Mouse (Mus musculus) midbrain, embryonic 16.5 days (tissue): ENCODE measurements around the gene Msh4. TPM values are rescaled to one million over a fixed set of nuclear protein-coding genes. Genes with fewer than 3 reads are reported as not detected.

Experiments used
- ATAC-seq: fragments of 200-750 bp; cut with Nextera tagmentation; 2 replicates; pipeline ENCODE4 v1.8.0; 2017; ENCODE audit warnings: moderate TSS enrichment
- H3K27ac ChIP-seq: fragments of 300-500 bp; sonication (generic); 2 replicates; pipeline ENCODE4 v1.5.1; 2014; ENCODE audit warnings: mild to moderate bottlenecking, low read length, mixed read lengths
- H3K27me3 ChIP-seq: fragments of 300-500 bp; sonication (generic); 2 replicates; pipeline ENCODE4 v1.6.1; 2014; ENCODE audit warnings: low read depth, low read length, mixed read lengths; ENCODE audit not compliant: control insufficient read depth, insufficient read depth
- H3K36me3 ChIP-seq: fragments of 300-500 bp; sonication (generic); 2 replicates; pipeline ENCODE4 v1.6.1; 2014; ENCODE audit warnings: mild to moderate bottlenecking, low read length, moderate library complexity, mixed read lengths; ENCODE audit not compliant: control insufficient read depth, insufficient read depth
- H3K4me1 ChIP-seq: fragments of 300-500 bp; sonication (generic); 2 replicates; pipeline ENCODE4 v1.6.1; 2014; ENCODE audit warnings: mild to moderate bottlenecking, low read length, mixed read lengths; ENCODE audit not compliant: control insufficient read depth, insufficient read depth
- H3K4me2 ChIP-seq: fragments of 300-500 bp; sonication (generic); 2 replicates; pipeline ENCODE4 v1.6.1; 2014; ENCODE audit warnings: mild to moderate bottlenecking, low read length, mixed read lengths
- H3K4me3 ChIP-seq: fragments of 300-500 bp; sonication (generic); 2 replicates; pipeline ENCODE4 v1.5.1; 2014; ENCODE audit warnings: low read depth, mild to moderate bottlenecking, low read length, moderate library complexity, mixed read lengths
- H3K9ac ChIP-seq: fragments of 300-500 bp; sonication (generic); 2 replicates; pipeline ENCODE4 v1.6.1; 2014; ENCODE audit warnings: low read depth, low read length, mixed read lengths
- H3K9me3 ChIP-seq: fragments of 300-500 bp; sonication (generic); replicated peaks from 2 replicates; pipeline ENCODE4 v1.6.1; 2014; ENCODE audit warnings: mild to moderate bottlenecking, low read length, mixed read lengths; ENCODE audit not compliant: control insufficient read depth, poor library complexity, severe bottlenecking
- WGBS: fragments of 180-500 bp; shearing (Covaris S2); extraction: QIAGEN DNeasy Blood & Tissue Kit; methylation state at CpG from one replicate; pipeline ENCODE4 v1.1.7; 2014; 5-methylcytosine and 5-hydroxymethylcytosine counted together
- polyA plus RNA-seq: library from polyadenylated mRNA; unstranded; fragments of >200 nt; fragmentation: Nextera tagmentation; extraction: Ambion mirVana; gene quantifications from 2 replicates; pipeline ENCODE4 v1.2.1, GENCODE M21; 2015

Msh4 gene
- 0.15 and 0.32 TPM in 2 replicates for polyA plus RNA-seq

DNA sequence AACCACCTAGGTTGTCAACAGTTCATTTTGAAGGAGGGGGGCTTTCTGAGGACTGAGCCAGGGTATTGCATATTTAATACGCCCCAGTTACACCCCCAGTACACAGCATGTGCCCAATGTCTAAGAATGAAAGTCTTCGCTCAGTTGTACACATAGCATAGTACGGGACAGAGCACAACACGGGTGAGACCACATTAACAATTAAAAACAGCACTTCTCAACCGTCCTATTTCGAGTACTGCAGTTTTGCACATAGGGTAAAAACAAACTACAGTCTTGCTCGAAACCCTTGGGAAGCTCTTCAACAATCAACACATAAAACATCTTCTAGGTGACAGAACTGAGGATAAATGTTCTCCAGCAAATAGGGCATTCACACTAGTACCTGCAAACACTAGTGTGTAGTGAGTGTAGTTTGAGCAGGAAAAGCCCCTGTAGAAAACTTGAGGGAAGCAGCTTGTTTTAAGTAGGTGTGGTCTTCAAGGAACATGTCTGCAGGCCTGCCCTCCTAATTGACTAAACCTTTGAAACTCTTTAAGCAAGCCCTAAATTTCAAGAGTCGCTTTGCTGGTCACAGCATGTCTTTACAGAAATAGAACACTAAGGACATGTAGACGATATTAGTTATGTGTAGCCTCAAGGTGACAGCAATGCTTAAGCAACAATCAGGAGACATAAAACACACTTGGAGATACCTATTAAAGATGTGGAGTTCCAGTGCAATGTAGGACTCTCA, at the start of gene Msh4:
Gene Msh4, minus strand, starts transcription at position 3 of the 736 bp plus-strand sequence.
- 85% methylated on average over 9 of the region's 9 CpGs for WGBS
- no peak within 1 kb of the TSS for H3K4me3 ChIP-seq
- no peak within 1 kb of the TSS for H3K9ac ChIP-seq
- ATAC-seq, result no peak
- H3K9me3 ChIP-seq, result no peaks in the 10 kb centered on the region
- peaks cover 17% of the 10 kb centered on the region for H3K4me1 ChIP-seq
- H3K27ac ChIP-seq, result no peak within 1 kb of the TSS
- H3K4me2 ChIP-seq, result no peak within 1 kb of the TSS
- no peaks in the 10 kb centered on the region for H3K27me3 ChIP-seq
- peaks cover 45% of the 10 kb centered on the region for H3K36me3 ChIP-seq

DNA sequence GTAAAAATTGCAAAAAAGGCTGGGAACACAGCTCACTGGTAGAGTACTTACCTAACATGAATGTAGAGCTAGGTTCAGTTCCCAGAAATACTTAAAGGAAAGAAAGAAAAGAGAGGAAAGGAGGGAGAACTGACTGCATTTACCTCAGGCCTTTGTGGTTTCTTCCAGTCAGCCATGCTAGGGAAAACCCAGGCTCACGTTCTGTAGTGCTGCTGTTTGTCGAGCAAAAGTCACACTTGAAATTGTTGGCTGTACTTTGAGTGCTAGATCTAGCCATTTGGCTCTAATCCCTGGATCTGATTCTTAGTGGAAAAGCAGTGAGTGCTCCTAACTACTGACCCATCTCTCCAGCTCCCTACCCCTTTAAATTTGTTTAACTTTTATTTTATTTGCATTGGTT, 42.2 kb upstream of the Msh4 start:
- Histone ChIP-seq H3K4me2 (no peak overlapping the region), H3K9me3 (no peaks in the 10 kb centered on the region), H3K9ac (no peak overlapping the region), H3K4me1 (0 out of 2 replicates have a peak, but pooled peaks cover under 1% of the 10 kb centered on the region), H3K27me3 (no peaks in the 10 kb centered on the region), H3K36me3 (no peaks in the 10 kb centered on the region), H3K4me3 (no peak overlapping the region), H3K27ac (no peak overlapping the region)
- WGBS, result 78% methylated on average over 2 of the region's 2 CpGs
- ATAC-seq, result no peak

DNA sequence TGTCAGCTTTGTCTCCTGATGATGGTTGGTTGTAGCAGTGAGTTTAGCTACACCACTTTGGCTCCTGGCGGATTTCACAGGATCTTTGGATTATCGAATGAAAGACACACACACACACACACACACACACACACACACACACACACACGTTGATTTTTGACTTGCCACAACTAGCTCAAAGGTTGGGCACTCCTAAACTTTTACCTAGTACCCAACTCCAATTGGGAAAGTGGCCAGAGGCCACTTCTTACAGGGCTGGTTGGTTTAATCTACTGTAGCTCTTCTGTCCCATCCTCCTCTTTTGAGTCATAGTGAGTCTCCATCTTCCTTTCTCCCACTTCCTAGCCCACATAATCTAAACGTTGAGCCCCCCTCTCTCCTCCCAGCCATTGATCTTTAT, 41.3 kb upstream of the Msh4 start:
- Histone ChIP-seq H3K27ac (no peak overlapping the region), H3K4me2 (no peak overlapping the region), H3K9me3 (no peaks in the 10 kb centered on the region), H3K4me1 (peaks cover 5% of the 10 kb centered on the region; the same call in 1 of the 2 replicates), H3K36me3 (no peaks in the 10 kb centered on the region), H3K27me3 (no peaks in the 10 kb centered on the region), H3K4me3 (no peak overlapping the region), H3K9ac (no peak overlapping the region)
- no peak for ATAC-seq
- 70% methylated on average over 4 of the region's 4 CpGs for WGBS

DNA sequence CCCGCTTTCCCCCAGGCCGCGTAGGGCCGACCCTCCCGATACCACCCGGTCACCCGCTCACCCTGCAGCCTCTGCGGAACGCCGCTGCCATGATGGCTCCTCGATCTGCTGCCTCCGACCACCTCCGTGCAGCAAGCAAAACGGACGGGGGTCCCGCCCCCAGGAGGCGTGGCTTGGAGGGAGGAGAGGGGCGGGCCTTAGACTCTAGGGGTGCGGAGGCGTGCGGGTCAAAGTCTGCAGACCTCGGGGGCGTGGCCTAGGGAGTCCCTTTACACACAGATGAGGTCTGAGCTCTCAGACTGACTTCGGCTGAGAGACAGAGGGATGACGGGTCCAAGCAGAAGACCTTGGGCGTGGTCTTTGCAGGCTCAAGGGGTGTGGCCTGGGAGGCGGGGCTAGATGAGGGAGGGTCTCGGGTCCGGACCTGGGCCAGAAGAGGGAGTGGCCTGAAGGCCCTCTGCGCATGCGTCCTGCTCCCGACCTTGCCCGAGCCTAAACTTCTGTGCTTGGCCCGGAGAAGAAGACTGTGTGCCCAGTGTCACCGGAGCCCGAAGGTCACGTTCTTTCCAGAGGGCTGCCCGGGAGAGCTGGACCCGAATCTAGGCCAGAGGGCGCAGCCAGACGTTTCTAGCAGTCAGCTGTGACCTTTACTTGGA, 38.5 kb upstream of the Msh4 start, which contains the start of gene Acadm:
Gene Acadm, minus strand, starts transcription at position 298 of the 656 bp plus-strand sequence.
- WGBS, result under 1% methylated on average over 41 of the region's 41 CpGs
- peak within 1 kb of the TSS; percentile 67 for H3K9ac ChIP-seq
- peaks cover 5% of the 10 kb centered on the region; the same call in 1 of the 2 replicates for H3K4me1 ChIP-seq
- H3K27me3 ChIP-seq, result no peaks in the 10 kb centered on the region
- peak within 1 kb of the TSS; percentile 77 for H3K27ac ChIP-seq
- peak within 1 kb of the TSS; percentile 51 for H3K4me3 ChIP-seq
- peak; percentile 95 for ATAC-seq
- H3K4me2 ChIP-seq, result peak within 1 kb of the TSS; percentile 83
- no peaks in the 10 kb centered on the region for H3K36me3 ChIP-seq
- no peaks in the 10 kb centered on the region for H3K9me3 ChIP-seq

DNA sequence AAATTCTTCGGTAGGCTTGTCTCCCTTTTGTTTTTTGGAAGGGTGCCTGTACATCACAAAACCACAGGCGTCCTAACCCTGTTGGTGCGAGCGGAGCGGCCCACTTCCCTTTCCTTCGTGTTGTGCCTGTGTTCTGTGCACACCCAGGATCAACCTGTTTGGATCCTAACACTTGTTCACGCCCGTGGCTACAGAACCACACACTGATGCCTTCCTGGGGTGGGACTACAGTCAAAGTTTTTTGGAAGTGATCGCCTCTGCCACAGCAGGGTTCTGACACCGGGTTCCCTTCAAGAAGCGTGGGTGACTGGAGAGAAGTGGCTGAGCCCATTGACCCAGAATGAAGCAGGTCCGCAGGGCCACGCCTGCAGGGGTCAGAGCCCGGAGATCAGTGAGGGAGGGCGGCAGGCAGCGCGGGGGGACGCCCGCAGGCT, 38.0 kb upstream of the Msh4 start:
- WGBS, result 0% methylated on average over 19 of the region's 19 CpGs
- H3K36me3 ChIP-seq, result no peaks in the 10 kb centered on the region
- ATAC-seq, result peak; percentile 72
- peak overlapping the region; percentile 51 for H3K4me3 ChIP-seq
- H3K9me3 ChIP-seq, result no peaks in the 10 kb centered on the region
- H3K9ac ChIP-seq, result peak overlapping the region; percentile 67
- peak overlapping the region; percentile 77 for H3K27ac ChIP-seq
- peak overlapping the region; percentile 83 for H3K4me2 ChIP-seq
- H3K4me1 ChIP-seq, result peaks cover 5% of the 10 kb centered on the region; the same call in 1 of the 2 replicates
- no peaks in the 10 kb centered on the region for H3K27me3 ChIP-seq

DNA sequence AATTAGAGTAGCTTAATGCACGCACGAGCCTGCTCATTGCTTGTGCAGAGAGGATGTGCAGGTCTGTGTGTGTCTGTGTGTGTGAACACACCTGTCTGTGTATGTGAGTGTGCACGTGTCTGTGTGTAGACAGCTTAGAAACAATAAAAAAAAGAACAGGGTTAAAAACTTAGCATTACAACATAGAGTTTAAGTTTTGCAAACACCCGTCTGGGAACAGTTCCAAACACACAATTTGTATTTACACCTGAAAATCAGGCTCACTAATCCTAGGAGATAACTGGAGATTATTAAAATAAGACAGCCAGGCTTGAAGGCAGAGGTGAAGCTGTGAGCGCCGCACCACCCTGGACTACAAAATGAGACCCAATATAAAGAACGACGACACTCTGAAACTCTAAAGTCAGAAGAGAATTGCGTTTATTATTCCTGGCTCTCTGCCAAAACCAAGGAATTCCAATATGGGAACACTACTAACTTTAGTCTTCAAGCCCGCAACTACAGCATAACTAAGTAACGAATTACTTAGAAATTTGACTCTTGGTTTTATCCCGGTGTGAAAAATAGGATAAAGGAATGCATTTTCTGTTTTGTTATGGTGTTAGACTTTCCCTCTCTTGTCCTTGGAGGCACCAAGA, 37.2 kb upstream of the Msh4 start:
- H3K9me3 ChIP-seq, result no peaks in the 10 kb centered on the region
- peak overlapping the region; percentile 51 for H3K4me3 ChIP-seq
- no peaks in the 10 kb centered on the region for H3K36me3 ChIP-seq
- H3K4me2 ChIP-seq, result peak overlapping the region; percentile 83
- WGBS, result 30% methylated on average over 12 of the region's 12 CpGs
- H3K27me3 ChIP-seq, result no peaks in the 10 kb centered on the region
- no peak overlapping the region for H3K9ac ChIP-seq
- H3K4me1 ChIP-seq, result peaks cover 5% of the 10 kb centered on the region; the same call in 1 of the 2 replicates
- no peak for ATAC-seq
- H3K27ac ChIP-seq, result no peak overlapping the region

DNA sequence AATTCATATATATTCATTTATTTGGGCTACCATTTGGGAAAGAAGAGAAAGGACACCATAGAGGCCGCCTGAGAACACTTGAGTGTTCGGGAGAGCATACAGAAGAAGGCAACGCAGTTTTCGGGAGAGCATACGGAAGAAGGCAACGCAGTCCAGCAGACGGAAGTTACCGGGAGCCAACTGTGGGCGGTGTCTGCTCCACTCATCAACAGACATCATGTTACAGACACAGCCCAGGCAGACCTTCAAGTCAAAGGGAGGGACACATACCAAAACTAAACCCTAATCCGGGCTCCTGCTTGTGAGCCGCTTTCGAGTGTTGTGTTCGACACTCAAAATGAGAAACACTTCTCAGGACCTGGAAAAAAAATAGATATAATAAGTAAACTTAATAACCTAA, 35.7 kb upstream of the Msh4 start:
- no peak for ATAC-seq
- Histone ChIP-seq H3K9me3 (no peaks in the 10 kb centered on the region), H3K36me3 (peaks cover 4% of the 10 kb centered on the region; the same call in 1 of the 2 replicates), H3K4me1 (peaks cover 5% of the 10 kb centered on the region; the same call in 1 of the 2 replicates), H3K4me3 (no peak overlapping the region), H3K9ac (no peak overlapping the region), H3K27ac (no peak overlapping the region), H3K4me2 (no peak overlapping the region), H3K27me3 (no peaks in the 10 kb centered on the region)
- WGBS, result 96% methylated on average over 13 of the region's 13 CpGs

DNA sequence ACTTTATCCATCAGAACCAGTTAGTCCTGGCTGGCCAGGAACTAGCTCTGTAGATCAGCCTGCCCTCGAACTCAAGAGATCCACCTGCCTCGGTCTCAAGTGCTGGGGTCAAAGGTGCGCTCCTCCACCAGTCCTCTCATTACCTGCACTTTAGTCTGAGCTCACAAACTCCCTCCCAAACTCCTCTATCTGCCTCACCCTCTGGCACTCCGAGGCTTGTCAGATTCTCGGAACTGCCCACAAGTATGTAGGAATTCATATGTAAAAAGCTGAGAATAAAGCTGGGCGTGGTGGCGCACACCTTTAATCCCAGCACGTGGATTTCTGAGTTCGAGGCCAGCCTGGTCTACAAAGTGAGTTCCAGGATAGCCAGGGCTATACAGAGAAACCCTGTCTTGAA, 34.5 kb upstream of the Msh4 start:
- no peaks in the 10 kb centered on the region for H3K9me3 ChIP-seq
- ATAC-seq, result no peak
- no peaks in the 10 kb centered on the region for H3K27me3 ChIP-seq
- H3K9ac ChIP-seq, result no peak overlapping the region
- H3K4me1 ChIP-seq, result peaks cover 5% of the 10 kb centered on the region; the same call in 1 of the 2 replicates
- H3K4me2 ChIP-seq, result no peak overlapping the region
- WGBS, result 95% methylated on average over 9 of the region's 9 CpGs
- no peak overlapping the region for H3K4me3 ChIP-seq
- no peak overlapping the region for H3K27ac ChIP-seq
- H3K36me3 ChIP-seq, result peaks cover 7% of the 10 kb centered on the region; the same call in 1 of the 2 replicates
